Mouse (Mus musculus) forebrain, embryonic 14.5 days (tissue): Measurements from ENCODE around the gene Zfp113. TPM values are rescaled to one million over a fixed set of nuclear protein-coding genes. Genes with fewer than 3 reads are reported as not detected.
A peak's percentile ranks its signal among the peaks of the same experiment; 100 is the strongest.

Experiments
- ATAC-seq: fragments of 200-750 bp; cut with Nextera tagmentation; 2 replicates; pipeline ENCODE4 v1.8.0; 2017; ENCODE audit warnings: mild to moderate bottlenecking, moderate library complexity
- DNase-seq: peaks from one replicate; pipeline ENCODE4 v3.0.0-alpha.2; 2015; ENCODE audit warnings: low spot score
- H3K27ac ChIP-seq: fragments of 300-500 bp; sonication (generic); 2 replicates; pipeline ENCODE4 v1.5.1; 2014; ENCODE audit warnings: low read depth, mild to moderate bottlenecking, control low read depth, low read length, moderate library complexity
- H3K27me3 ChIP-seq: fragments of 300-500 bp; sonication (generic); replicated peaks from 2 replicates; pipeline ENCODE4 v1.6.1; 2014; ENCODE audit warnings: low read length, control low read depth, mixed read lengths; ENCODE audit not compliant: control insufficient read depth, insufficient read depth
- H3K36me3 ChIP-seq: fragments of 300-500 bp; sonication (generic); 2 replicates; pipeline ENCODE4 v1.6.1; 2014; ENCODE audit warnings: low read length, control low read depth; ENCODE audit not compliant: control insufficient read depth, insufficient read depth
- H3K4me1 ChIP-seq: fragments of 300-500 bp; sonication (generic); 2 replicates; pipeline ENCODE4 v1.6.1; 2014; ENCODE audit warnings: antibody characterized with exemption, low read length, control low read depth; ENCODE audit not compliant: control insufficient read depth, insufficient read depth
- H3K4me2 ChIP-seq: fragments of 300-500 bp; sonication (generic); 2 replicates; pipeline ENCODE4 v1.6.1; 2014; ENCODE audit warnings: mild to moderate bottlenecking, control low read depth, low read length
- H3K4me3 ChIP-seq: fragments of 300-500 bp; sonication (generic); 2 replicates; pipeline ENCODE4 v1.5.1; 2014; ENCODE audit warnings: low read depth, low read length, control low read depth
- H3K9ac ChIP-seq: fragments of 300-500 bp; sonication (generic); 2 replicates; pipeline ENCODE4 v1.6.1; 2014; ENCODE audit warnings: mild to moderate bottlenecking, low read length, control low read depth, moderate library complexity
- H3K9me3 ChIP-seq: fragments of 300-500 bp; sonication (generic); replicated peaks from 2 replicates; pipeline ENCODE4 v1.6.1; 2016; ENCODE audit warnings: low read length, control low read depth, mixed read lengths; ENCODE audit not compliant: control insufficient read depth
- WGBS: fragments of 180-500 bp; shearing (Covaris S2); extraction: QIAGEN DNeasy Blood & Tissue Kit; methylation state at CpG from one replicate; pipeline ENCODE4 v1.1.7; 2014; 5-methylcytosine and 5-hydroxymethylcytosine counted together
- polyA plus RNA-seq: library from polyadenylated mRNA; unstranded; fragments of >200 nt; fragmentation: Nextera tagmentation; extraction: Ambion mirVana; gene quantifications from 2 replicates; pipeline ENCODE4 v1.2.1, GENCODE M21; 2014

Zfp113 gene
- polyA plus RNA-seq, 1 experiment from 2014 or later, result 21.8 TPM

DNA sequence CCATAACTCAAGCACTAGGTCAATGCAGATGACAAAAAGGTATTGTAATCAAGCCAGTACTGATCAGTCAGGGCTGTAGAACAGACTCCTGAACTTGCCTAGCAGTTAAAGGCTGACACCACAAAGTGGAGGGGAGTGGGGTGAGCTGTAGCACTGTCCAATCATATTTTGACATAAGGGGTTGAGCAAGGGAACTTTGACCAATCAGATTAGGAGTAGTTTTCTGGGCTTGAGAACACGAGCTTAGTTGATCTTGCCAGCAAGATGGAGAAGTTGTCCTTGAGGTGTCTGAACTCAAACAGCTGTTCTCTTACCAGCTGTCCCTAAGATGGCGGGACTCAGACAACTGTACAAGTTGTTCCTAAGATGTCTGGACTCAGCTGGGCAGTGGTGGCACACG lies 17.7 kb upstream of the Zfp113 start:
- Histone ChIP-seq H3K27me3 (no peaks in the 10 kb centered on the region), H3K4me3 (no peak overlapping the region), H3K4me1 (peaks cover 14% of the 10 kb centered on the region), H3K27ac (no peak overlapping the region), H3K36me3 (peaks cover 53% of the 10 kb centered on the region), H3K4me2 (peak overlapping the region; percentile 88), H3K9me3 (no peaks in the 10 kb centered on the region), H3K9ac (no peak overlapping the region)
- no peak for ATAC-seq
- 80% methylated on average over 3 of the region's 3 CpGs for WGBS
- no peak for DNase-seq

DNA sequence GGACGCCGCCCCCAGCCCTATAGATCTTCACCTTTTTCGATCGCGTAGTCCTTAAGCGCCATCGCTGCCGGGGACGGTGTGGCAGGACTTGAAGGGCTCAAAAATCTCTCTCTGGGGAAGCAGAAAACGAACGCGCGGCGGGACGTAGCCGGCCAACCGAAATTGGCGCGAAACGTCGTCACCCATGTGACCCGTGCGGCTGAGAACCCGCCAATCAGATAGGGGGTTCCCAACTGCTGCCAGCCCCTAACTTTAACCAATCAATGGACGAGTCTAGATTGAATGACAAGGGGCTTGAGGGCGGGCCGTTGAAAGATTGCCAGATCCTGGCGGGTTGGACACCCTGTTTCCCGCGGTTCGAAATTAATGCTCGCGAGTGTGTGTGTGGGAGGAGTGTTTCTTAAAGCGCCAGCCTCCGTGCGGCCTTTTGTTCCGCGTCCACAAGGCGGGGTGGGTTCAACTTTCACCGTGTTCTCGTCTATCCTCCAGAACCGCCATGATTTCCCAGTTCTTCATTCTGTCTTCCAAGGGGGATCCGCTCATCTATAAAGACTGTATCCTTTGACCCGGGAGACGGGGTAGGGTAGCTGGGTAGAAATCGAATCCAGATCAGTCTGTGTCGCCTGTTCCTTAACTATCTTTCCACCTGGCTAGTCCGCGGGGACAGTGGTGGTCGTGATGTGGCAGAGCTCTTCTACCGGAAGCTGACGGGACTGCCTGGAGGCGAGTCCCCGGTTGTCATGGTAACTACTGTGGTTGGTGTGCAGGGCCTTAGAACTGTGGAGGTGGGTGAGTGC lies 16.3 kb upstream of the Zfp113 start, which contains the start of the genes Ap4m1 and Mcm7:
Gene Ap4m1 (plus strand): TSS at position 308 of the 797 bp plus-strand sequence.
Gene Mcm7 (minus strand): TSS at position 728 of the 797 bp plus-strand sequence.
- Histone ChIP-seq H3K9ac (peak within 1 kb of the TSS; percentile 77), H3K36me3 (peaks cover 53% of the 10 kb centered on the region), H3K27me3 (no peaks in the 10 kb centered on the region), H3K4me2 (peak within 1 kb of the TSS; percentile 88), H3K4me3 (peak within 1 kb of the TSS; percentile 75), H3K9me3 (no peaks in the 10 kb centered on the region), H3K27ac (peak within 1 kb of the TSS; percentile 93), H3K4me1 (peaks cover 14% of the 10 kb centered on the region)
- ATAC-seq (peak; percentile 94), DNase-seq (peak; percentile 99)
- WGBS, result under 1% methylated on average over 54 of the region's 54 CpGs

DNA sequence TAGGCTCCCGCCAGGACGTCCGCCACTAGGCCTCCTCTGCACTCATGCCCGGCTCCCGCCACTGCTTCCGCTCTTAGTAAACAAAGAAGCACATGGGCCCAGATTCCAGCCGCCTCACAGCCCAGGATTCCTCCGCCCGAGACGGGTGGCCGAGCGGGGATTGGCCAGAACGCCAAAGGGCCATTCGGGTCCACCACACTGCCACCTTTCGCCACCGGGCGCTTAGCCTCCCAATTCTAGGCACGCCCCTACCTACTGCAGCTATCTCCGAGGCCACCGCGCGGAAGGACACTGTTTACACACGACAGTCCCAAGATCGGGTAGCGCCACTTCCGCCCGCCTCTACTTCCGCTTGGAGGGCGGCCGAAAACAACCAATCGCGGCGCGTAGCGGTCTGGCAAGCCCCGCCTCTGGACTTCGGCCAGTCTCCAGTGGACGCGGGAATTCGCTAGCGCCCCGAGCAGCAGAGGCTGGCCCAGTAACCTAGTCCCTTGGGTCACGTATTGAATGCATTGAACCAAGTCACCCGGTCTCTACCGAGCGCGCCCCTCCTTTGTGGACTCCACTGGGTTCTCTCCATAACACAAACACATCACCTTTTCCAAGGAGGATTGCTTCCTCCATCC lies 15.5 kb upstream of the Zfp113 start:
- peak overlapping the region; percentile 77 for H3K9ac ChIP-seq

DNA sequence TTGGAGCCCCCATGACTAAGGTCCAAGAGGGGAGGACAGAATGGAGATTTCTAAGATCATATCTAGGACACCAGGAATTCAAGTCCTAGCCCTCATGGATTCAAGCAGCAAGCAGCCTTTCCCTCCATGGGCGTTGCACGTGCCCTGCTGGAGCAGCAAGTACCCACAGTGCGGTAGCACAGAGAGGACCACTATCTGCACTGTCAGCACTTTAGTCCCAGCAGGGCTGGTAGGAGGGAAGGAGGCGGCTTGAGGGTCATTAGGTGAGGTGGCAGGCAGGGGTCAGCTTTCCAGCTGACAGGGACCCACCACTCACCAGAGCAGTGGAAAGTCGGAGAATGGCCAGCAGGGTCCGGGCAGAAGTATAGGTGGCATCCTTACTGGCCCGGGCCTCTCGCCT lies 10.1 kb upstream of the Zfp113 start:
- DNase-seq, result no peak
- H3K9ac ChIP-seq, result no peak overlapping the region

More for the DNA sequence above, 15.5 kb upstream of the Zfp113 start:
- Histone ChIP-seq H3K27me3 (no peaks in the 10 kb centered on the region), H3K4me2 (peak overlapping the region; percentile 88), H3K36me3 (peaks cover 55% of the 10 kb centered on the region), H3K27ac (peak overlapping the region; percentile 93), H3K9me3 (no peaks in the 10 kb centered on the region), H3K4me3 (peak overlapping the region; percentile 75), H3K4me1 (peaks cover 14% of the 10 kb centered on the region)
- ATAC-seq (peak; percentile 85), DNase-seq (peak; percentile 98)
- under 1% methylated on average over 47 of the region's 47 CpGs for WGBS

DNA sequence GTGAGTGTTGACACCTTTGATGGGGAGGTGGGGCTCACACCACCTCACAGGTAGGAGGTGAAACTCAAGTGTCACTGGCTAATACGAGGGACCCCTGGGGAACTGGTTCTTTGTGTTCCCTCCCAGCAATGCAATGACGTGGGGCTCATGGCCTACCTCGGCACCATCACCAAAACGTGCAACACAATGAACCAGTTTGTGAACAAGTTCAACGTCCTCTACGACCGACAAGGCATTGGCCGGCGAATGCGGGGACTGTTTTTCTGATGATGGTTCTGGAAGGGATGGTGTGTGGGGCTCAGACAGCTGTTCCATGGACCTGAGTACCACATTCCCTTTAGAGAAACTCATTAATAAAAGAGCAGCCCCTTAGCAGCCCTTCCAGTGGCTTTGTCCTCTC lies 8.1 kb upstream of the Zfp113 start:
- Histone ChIP-seq H3K9me3 (no peaks in the 10 kb centered on the region), H3K27ac (no peak overlapping the region), H3K36me3 (peaks cover 67% of the 10 kb centered on the region), H3K9ac (no peak overlapping the region), H3K4me3 (no peak overlapping the region), H3K4me1 (peaks cover 7% of the 10 kb centered on the region), H3K4me2 (no peak overlapping the region), H3K27me3 (no peaks in the 10 kb centered on the region)
- WGBS, result 67% methylated on average over 10 of the region's 10 CpGs
- ATAC-seq (no peak), DNase-seq (no peak)

More for the DNA sequence above, 10.1 kb upstream of the Zfp113 start:
- Histone ChIP-seq H3K27me3 (no peaks in the 10 kb centered on the region), H3K9me3 (no peaks in the 10 kb centered on the region), H3K36me3 (peaks cover 80% of the 10 kb centered on the region), H3K4me2 (no peak overlapping the region), H3K4me3 (no peak overlapping the region), H3K27ac (no peak overlapping the region), H3K4me1 (peaks cover 13% of the 10 kb centered on the region)
- WGBS, result 86% methylated on average over 8 of the region's 8 CpGs
- no peak for ATAC-seq

DNA sequence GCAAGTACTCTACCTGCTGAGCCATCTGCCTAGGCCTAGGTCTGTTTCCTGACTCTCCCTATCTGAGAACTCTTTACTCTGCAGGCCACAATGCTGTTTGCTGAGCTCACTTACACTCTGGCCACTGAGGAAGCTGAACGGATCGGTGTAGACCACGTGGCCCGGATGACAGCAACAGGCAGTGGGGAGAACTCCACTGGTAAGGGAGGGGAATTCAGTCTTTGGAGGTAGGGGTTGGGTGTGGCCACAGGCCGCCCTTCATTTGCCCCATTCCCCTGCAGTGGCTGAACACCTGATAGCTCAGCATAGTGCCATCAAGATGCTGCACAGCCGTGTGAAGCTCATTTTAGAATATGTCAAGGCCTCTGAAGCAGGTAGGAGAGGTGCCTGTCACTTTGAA lies 7.5 kb upstream of the Zfp113 start:
- peaks cover 61% of the 10 kb centered on the region for H3K36me3 ChIP-seq
- ATAC-seq (no peak), DNase-seq (no peak)
- no peaks in the 10 kb centered on the region for H3K27me3 ChIP-seq
- no peak overlapping the region for H3K4me3 ChIP-seq
- H3K4me1 ChIP-seq, result peaks cover 7% of the 10 kb centered on the region
- no peaks in the 10 kb centered on the region for H3K9me3 ChIP-seq
- H3K27ac ChIP-seq, result no peak overlapping the region
- WGBS, result 77% methylated on average over 6 of the region's 6 CpGs
- no peak overlapping the region for H3K9ac ChIP-seq
- no peak overlapping the region for H3K4me2 ChIP-seq

DNA sequence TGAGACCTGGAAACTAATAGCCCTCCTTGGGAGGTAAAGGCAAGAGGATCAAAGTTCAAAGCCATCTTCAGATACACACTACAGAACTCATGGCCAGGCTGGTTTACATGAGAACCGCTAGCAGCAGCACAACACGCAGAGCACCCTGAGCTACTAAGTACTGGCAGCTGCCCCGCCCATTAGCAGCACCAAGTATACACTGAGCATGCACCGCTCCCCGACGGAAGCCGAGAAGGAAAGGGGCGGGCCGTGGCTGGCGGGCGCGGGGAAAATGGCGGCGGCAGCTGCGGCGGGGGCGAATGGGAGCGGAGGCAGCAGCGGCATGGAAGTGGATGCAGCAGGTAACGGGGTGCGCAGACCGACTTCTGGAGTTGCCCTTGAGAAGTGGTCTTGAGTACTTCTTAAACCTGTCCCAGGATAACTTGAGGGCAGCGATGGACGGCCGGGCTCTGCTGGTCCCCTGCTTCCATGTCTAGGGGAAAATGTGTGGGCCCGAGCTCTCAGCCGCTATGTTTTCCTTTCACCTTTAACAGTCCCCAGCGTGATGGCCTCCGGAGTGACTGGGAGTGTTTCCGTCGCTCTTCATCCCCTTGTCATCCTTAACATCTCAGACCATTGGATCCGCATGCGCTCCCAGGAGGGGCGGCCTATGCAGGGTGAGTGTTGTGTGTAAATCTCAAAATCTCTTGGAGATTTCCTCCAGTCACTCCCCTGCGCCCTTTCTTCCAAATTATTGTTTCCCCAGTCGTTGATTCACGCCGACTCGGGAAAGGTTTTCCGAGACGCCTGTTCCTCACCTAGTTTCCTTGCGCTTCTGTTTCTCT lies 5.5 kb upstream of the Zfp113 start, which contains the start of gene Cops6:
Gene Cops6 (plus strand): TSS at position 230 of the 824 bp plus-strand sequence.
- ATAC-seq (peak; percentile 97), DNase-seq (peak; percentile 97)
- WGBS, result 1% methylated on average over 42 of the region's 42 CpGs
- Histone ChIP-seq H3K27me3 (no peaks in the 10 kb centered on the region), H3K4me1 (peaks cover 7% of the 10 kb centered on the region), H3K4me3 (peak within 1 kb of the TSS; percentile 72), H3K36me3 (peaks cover 41% of the 10 kb centered on the region), H3K4me2 (peak within 1 kb of the TSS; percentile 50), H3K27ac (peak within 1 kb of the TSS; percentile 61), H3K9me3 (no peaks in the 10 kb centered on the region), H3K9ac (peak within 1 kb of the TSS; percentile 79)

DNA sequence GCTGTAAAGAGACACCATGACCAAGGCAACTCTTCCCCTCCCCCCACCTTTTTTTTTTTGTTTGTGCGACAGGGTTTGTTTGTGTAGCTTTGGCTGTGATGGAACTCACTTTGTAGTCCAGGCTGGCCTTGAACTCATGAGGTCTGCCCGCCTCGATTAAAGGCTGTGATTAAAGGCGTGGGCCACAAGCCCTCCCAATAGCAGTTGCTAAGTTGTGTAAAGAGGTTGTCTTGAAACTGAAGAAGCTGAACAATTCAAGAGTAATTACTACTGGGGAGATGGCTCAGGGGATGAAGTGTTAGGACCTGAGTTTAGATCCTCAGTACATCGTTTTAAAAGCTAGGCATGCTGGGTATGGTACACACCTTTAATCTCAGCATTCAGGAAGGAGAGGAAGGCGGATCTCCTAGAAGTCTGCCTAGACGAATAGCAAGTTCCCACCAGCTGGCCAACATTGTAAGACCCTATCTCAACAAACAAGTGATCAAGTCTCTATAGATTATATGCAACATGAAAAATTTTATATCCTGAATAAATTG lies 4.7 kb upstream of the Zfp113 start:
- Histone ChIP-seq H3K27me3 (no peaks in the 10 kb centered on the region), H3K36me3 (peaks cover 34% of the 10 kb centered on the region), H3K4me2 (peak overlapping the region; percentile 50), H3K27ac (peak overlapping the region; percentile 61; the same call in 1 of the 2 replicates), H3K9ac (peak overlapping the region; percentile 79), H3K4me1 (peaks cover 7% of the 10 kb centered on the region), H3K9me3 (no peaks in the 10 kb centered on the region), H3K4me3 (peak overlapping the region; percentile 72; the same call in 1 of the 2 replicates)
- ATAC-seq (peak; percentile 13; the same call in 1 of the 2 replicates), DNase-seq (no peak)
- 68% methylated on average over 7 of the region's 7 CpGs for WGBS
